Mouse (Mus musculus): ENCODE results near the gene Tk1. TPM values are rescaled to one million over a fixed set of nuclear protein-coding genes. Genes with fewer than 3 reads are reported as not detected.
"Not testable (repeated sequence)": the region's sequence is repeated elsewhere in the genome, so short reads cannot be mapped to it uniquely, and the experiment has no call there.

The Tk1 gene
- polyA plus RNA-seq, 1 experiment = 79.4 TPM

- no peak for DNase-seq (ENCODE audit: low read depth, low spot score)
- WGBS = 51% methylated on average over 2 of the region's 2 CpGs
These were observed 27.7 kb downstream of the Tk1 start for GRCm38 (mm10) chr11:117798160-117798541.

GRCm38 (mm10) chr11:117797511-117798159 is 28.3 kb downstream of the Tk1 start, which contains the start of gene 6030468B19Rik:
Gene 6030468B19Rik (plus strand): TSS chr11:117797660.
- WGBS = 76% methylated on average over 9 of the region's 9 CpGs
- no peak for DNase-seq (ENCODE audit: low read depth, low spot score)

- no peak for DNase-seq (ENCODE audit: low read depth, low spot score)
- 71% methylated on average over 5 of the region's 5 CpGs for WGBS
These were observed 28.9 kb downstream of the Tk1 start for GRCm38 (mm10) chr11:117796954-117797353.

DNA sequence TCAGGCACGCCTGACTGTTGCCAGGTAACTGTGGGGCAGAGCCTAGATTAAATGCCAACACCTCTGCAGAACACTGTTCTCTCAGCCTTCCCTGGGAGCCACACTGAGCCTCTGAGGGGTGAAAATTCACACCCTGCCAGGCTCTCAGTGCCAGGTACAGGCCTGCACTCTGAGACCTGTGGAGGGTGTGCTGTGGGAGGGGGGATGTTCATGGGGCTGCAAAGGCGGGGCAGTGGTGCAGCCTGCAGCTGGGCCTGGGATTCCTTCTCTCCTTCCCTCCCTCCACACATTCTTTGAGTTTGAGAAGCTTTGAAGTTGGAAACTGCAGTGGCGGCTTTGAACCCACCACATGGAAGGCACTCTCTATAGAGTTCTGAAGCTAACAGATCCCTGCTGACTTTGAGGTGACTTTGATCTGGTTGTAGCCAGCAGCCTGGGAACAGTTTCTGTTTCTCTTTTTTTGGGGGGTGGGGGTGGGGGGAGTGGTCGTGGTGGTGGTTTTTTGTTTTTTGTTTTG is 31.8 kb downstream of the Tk1 start:
- no peak for DNase-seq (ENCODE audit: low read depth, low spot score)
- WGBS = 77% methylated on average over 4 of the region's 4 CpGs

DNA sequence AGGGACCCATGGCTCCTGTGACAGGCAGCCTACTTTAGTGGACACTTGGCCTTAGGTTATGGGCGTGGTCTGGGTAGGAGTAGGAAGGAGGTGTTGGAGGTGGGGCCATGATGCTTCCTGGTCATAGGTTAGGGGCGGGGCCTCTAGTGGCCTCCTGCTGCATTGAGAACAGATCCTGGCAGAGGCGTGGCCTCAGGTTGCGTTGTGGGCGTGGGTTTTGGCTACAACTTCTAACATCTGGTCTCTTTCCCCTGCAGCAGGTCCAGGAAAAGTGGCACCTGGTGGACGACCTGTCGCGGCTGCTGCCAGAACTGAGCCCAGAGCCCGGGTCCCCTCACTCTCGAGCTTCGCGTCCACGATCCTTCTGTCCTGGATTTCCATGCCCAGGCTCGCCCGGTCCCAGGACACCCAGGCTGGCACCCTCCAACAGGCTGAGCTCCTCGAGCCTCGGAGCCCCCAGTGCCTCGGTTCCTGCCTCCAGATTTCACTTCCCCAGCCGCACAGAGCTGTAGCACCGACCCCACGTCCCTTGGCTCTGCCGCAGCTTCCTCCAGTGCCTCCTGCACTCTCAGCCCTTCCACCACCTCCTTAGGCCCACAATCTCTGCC is 33.5 kb downstream of the Tk1 start:
- peak; percentile 97 for DNase-seq (ENCODE audit: low read depth, low spot score)
- 6% methylated on average over 22 of the region's 22 CpGs for WGBS

- no peak for DNase-seq (ENCODE audit: low read depth, low spot score)
These were observed 34.5 kb downstream of the Tk1 start for GRCm38 (mm10) chr11:117791441-117791761.

GRCm38 (mm10) chr11:117790703-117791440 is 35.0 kb downstream of the Tk1 start:
- 22% methylated on average over 23 of the region's 23 CpGs for WGBS
- peak; percentile 83 for DNase-seq (ENCODE audit: low read depth, low spot score)

More at GRCm38 (mm10) chr11:117791441-117791761, 34.5 kb downstream of the Tk1 start:
- WGBS = 67% methylated on average over 9 of the region's 9 CpGs

GRCm38 (mm10) chr11:117790286-117790685 is 35.6 kb downstream of the Tk1 start:
- DNase-seq (ENCODE audit: low read depth, low spot score) = no peak
- 2% methylated on average over 14 of the region's 14 CpGs for WGBS

DNA sequence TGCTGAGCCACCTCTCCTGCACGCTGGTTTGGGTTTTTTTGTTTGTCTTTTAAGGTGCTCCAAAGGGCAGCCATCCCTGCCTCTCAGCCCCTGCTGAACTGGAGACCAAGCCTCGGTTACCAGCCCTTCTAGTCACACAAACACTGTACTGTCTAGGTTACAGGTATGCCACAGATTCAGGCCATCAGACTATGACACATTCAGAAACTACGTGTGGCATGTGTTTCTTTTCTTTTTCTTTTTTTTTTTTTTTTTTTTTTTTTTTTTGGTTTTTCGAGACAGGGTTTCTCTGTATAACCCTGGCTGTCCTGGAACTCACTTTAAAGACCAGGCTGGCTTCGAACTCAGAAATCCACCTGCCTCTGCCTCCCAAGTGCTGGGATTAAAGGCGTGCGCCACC is 37.4 kb downstream of the Tk1 start:
- WGBS = 83% methylated on average over 7 of the region's 7 CpGs
- not testable (repeated sequence) for DNase-seq (ENCODE audit: low read depth, low spot score)

DNA sequence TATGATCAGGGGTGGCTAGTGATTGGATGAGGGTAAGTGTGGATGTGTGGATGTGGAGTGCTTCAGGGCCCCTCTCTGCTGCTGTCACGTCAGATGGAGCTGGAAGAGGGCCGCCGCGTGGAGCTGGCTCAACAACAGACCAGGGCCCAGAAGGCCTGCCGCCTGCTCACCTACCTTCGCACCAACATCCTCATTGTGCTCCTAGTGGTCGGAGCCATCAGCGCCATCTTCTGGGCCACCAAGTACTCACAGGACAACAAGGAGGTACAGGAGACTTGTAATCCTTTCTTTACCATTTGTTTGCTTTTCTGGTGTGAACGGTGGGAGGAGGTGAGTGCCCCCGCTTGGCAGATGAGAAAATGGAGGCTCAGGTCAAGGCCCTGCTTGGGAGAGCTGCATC is 39.6 kb downstream of the Tk1 start:
- 9% methylated on average over 10 of the region's 10 CpGs for WGBS
- no peak for DNase-seq (ENCODE audit: low read depth, low spot score)

DNA sequence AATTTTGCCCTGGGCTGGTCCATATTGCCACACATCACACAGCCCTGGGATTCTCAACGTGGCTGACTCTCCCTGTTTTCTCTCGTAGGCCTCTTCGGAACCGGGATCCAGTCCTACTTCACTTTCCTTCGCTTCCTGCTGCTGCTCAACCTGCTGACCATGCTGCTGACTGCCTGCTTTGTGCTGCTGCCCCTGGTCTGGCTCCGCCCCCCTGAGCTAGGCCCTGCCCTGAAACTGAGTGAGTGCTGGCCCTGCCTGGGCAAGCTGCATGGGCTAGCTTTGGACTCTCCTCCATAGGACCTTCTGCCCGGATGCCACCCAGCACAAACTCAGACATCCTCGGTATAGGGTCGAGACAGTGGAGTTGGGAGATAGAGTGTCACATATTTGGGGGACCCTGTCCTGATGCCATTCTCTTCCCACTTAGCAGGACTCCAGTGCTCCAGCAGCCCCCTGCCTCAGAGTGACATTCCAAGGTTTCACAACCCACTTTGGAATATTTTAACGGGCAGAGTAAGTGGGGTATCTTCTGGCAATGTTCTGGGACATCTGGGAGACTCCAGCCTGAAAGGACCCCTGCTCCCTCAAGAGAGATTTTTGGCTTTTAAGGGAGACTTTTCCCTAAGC is 42.1 kb downstream of the Tk1 start:
- DNase-seq (ENCODE audit: low read depth, low spot score) = no peak
- 60% methylated on average over 10 of the region's 10 CpGs for WGBS

GRCm38 (mm10) chr11:117783089-117783488 is 42.8 kb downstream of the Tk1 start:
- 42% methylated on average over 31 of the region's 31 CpGs for WGBS
- no peak for DNase-seq (ENCODE audit: low read depth, low spot score)

DNA sequence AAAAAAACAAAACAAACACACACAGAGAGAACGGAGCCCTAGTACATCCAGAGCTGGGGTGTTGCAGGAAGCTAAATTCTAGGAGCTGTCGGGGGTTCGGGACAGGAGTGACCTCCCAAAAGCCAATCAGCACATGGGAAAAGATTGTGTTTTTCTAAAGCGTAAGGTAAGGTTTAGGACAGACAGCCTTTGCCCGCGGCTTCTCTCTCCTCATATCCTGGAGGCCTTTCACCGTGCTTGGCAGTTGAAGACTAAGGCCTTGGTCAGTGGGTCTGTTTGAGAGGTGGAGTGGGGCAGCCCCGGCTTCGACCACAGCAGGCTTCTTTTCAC is 43.2 kb downstream of the Tk1 start:
- WGBS = 76% methylated on average over 9 of the region's 9 CpGs
- DNase-seq (ENCODE audit: low read depth, low spot score) = no peak

DNA sequence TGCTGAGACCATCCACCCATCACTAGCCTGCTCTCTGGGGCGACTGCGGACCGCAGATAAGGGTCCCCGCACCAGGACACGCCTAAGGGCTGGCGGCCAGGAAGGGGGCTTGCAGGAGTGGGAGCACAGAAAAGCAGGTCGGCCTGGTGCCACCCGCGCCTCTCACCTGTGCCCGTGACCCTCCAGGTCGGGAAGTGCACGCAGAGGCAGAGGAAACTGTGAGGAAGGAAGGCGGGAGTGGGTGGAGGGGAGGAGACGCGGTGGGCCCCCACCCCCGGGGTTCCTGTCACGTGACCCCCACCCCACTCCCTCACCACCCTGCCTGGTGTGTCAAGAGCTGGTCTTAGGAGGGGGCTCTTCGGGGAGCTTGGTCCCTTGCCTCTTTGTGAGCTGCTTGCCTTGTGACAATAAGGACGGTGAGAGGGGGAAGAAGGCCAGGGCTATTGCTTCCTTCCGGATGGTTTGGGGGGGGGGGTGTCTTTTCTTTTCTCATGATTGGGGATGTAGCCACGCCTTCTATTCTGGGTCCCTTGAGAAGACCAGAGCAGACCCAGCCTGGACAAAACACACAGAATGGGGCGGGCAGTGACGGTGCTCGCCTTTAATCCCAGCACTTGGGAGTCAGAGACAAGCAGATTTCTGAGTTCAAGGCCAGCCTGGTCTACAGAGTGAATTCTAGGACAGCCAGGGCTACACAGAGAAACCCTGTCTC is 43.7 kb downstream of the Tk1 start, which contains the start of the genes Tmc8 and Tmc6:
Tmc8 (plus strand) TSS at position 84 of the 712 bp plus-strand sequence.
Tmc6 (minus strand) TSS at position 206 of the 712 bp plus-strand sequence.
- WGBS = 61% methylated on average over 24 of the region's 24 CpGs
- DNase-seq (ENCODE audit: low read depth, low spot score) = no peak

DNA sequence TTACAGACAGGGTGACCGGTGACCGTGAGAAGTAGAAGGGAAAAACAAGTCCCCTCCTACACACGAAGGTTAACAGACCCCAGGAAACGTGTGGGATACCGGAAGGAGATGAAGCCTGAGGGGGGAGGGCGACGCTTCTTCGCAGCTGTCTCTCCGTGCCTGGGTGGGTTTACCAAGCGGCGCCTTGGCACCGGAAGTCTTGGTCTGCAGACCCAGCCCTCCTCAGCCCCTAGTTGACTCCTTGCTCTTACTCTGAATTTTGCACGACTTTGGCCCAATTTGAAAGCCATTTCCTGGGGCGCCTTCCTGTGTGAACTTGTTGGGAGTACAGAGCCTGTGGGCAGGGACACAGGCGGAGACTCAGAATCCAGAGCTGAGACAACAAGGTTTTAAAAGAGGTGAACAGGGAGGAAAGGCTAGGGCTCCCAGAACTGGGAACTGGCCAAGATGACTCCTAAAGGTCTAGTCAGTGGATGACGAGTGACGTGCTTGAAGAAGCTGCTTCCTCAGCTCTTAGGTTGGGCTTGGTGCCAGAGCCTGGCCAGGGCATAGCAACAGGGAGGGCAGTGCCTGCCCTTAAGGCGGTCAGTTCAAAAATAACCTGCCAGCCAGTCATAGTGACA is 44.6 kb downstream of the Tk1 start:
- DNase-seq (ENCODE audit: low read depth, low spot score) = peak; percentile 77
- 8% methylated on average over 18 of the region's 18 CpGs for WGBS

GRCm38 (mm10) chr11:117780582-117781111 is 45.2 kb downstream of the Tk1 start:
- peak; percentile 96 for DNase-seq (ENCODE audit: low read depth, low spot score)
- WGBS = 2% methylated on average over 19 of the region's 19 CpGs

- DNase-seq (ENCODE audit: low read depth, low spot score) = peak; percentile 45
- WGBS = 3% methylated on average over 17 of the region's 17 CpGs
These were observed 45.7 kb downstream of the Tk1 start for GRCm38 (mm10) chr11:117780199-117780515.

DNA sequence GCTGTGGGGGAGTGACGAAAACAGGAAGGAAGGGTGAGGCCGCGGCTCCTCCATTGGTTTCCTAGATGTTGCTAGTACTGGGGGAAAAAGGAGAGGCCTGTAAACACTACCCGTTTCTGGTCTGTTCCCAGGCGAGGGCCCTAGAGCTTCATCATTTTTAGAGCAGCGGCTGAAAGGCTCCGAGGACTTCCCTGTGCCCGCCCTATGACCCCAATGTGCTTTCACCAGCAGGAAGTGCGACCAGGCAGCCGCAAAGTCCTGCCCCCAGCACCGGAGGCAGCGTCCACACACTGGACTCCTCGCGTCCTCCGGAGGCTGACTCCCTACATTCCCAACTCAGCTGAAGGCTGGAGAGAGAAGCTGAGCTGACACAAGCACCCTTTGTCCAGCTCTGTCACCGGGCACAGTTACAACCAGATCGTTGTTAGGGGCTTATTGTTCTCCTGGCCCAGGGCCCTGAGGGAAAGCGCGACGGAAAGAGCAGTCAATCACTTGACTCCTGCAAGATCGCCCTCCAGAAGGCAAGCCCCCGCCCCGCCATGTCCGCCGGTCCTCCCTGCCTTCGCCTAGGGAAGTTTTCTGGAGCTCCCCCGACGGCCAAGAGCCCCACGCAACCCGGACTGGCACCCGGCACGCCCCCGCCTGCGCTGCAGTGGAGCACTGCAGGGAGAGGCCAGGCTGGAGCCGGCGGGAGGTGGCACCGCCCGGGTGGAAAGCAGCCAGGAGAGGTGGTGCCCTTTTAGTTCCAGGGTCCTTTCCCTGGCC is 46.3 kb downstream of the Tk1 start:
- peak; percentile 43 for DNase-seq (ENCODE audit: low read depth, low spot score)
- 2% methylated on average over 38 of the region's 38 CpGs for WGBS

All from large intestine, adult 2 months (tissue).